Mouse (Mus musculus) hindbrain, embryonic 16.5 days (tissue): ENCODE results near the gene Eva1b. TPM values are rescaled to one million over a fixed set of nuclear protein-coding genes. Genes with fewer than 3 reads are reported as not detected.

Experiments
- ATAC-seq: fragments of 200-750 bp; cut with Nextera tagmentation; 2 replicates; pipeline ENCODE4 v1.8.0; 2017; ENCODE audit warnings: moderate TSS enrichment, moderate library complexity
- H3K27ac ChIP-seq: fragments of 300-500 bp; sonication (generic); 2 replicates; pipeline ENCODE4 v1.5.1; 2014; ENCODE audit warnings: low read depth, mild to moderate bottlenecking, control low read depth, low read length, moderate library complexity
- H3K27me3 ChIP-seq: fragments of 300-500 bp; sonication (generic); replicated peaks from 2 replicates; pipeline ENCODE4 v1.6.1; 2014; ENCODE audit warnings: low read length; ENCODE audit not compliant: control insufficient read depth, insufficient read depth
- H3K36me3 ChIP-seq: fragments of 300-500 bp; sonication (generic); 2 replicates; pipeline ENCODE4 v1.6.1; 2014; ENCODE audit warnings: mild to moderate bottlenecking, low read length, moderate library complexity, mixed read lengths; ENCODE audit not compliant: control insufficient read depth, insufficient read depth
- H3K4me1 ChIP-seq: fragments of 300-500 bp; sonication (generic); 2 replicates; pipeline ENCODE4 v1.6.1; 2014; ENCODE audit warnings: low read depth, low read length; ENCODE audit not compliant: control insufficient read depth, insufficient read depth
- H3K4me2 ChIP-seq: fragments of 300-500 bp; sonication (generic); 2 replicates; pipeline ENCODE4 v1.6.1; 2014; ENCODE audit warnings: mild to moderate bottlenecking, low read length, control low read depth, moderate library complexity
- H3K4me3 ChIP-seq: fragments of 300-500 bp; sonication (generic); 2 replicates; pipeline ENCODE4 v1.5.1; 2014; ENCODE audit warnings: mild to moderate bottlenecking, low read length, control low read depth, moderate library complexity
- H3K9ac ChIP-seq: fragments of 300-500 bp; sonication (generic); 2 replicates; pipeline ENCODE4 v1.6.1; 2014; ENCODE audit warnings: low read depth, mild to moderate bottlenecking, control low read depth, low read length, moderate library complexity
- H3K9me3 ChIP-seq: fragments of 300-500 bp; sonication (generic); 2 replicates; pipeline ENCODE4 v1.6.1; 2014; ENCODE audit warnings: mild to moderate bottlenecking, low read length, moderate library complexity; ENCODE audit not compliant: control insufficient read depth
- WGBS: fragments of 180-500 bp; shearing (Covaris S2); extraction: QIAGEN DNeasy Blood & Tissue Kit; methylation state at CpG from one replicate; pipeline ENCODE4 v1.1.7; 2014; 5-methylcytosine and 5-hydroxymethylcytosine counted together
- polyA plus RNA-seq: library from polyadenylated mRNA; unstranded; fragments of >200 nt; fragmentation: Nextera tagmentation; extraction: Ambion mirVana; gene quantifications from 2 replicates; pipeline ENCODE4 v1.2.1, GENCODE M21; 2015

The Eva1b gene
- polyA plus RNA-seq, 1 experiment from 2014 or later: 11.8 TPM

GRCm38 (mm10) chr4:126108061-126108740 is 39.3 kb upstream of the Eva1b start:
- 56% methylated on average over 8 of the region's 8 CpGs for WGBS
- Histone ChIP-seq H3K4me1 (peaks cover 53% of the 10 kb centered on the region), H3K9me3 (no peaks in the 10 kb centered on the region), H3K27ac (0 out of 2 replicates have a peak overlapping the region, but pooled peaks have one; percentile 36), H3K4me2 (no peak overlapping the region), H3K4me3 (no peak overlapping the region), H3K36me3 (no peaks in the 10 kb centered on the region), H3K9ac (peak overlapping the region; percentile 38; the same call in 1 of the 2 replicates), H3K27me3 (no peaks in the 10 kb centered on the region)
- no peak for ATAC-seq

GRCm38 (mm10) chr4:126109613-126110373 is 37.8 kb upstream of the Eva1b start:
- Histone ChIP-seq H3K4me2 (no peak overlapping the region; the same call in 1 of the 2 replicates), H3K36me3 (no peaks in the 10 kb centered on the region), H3K27me3 (no peaks in the 10 kb centered on the region), H3K9me3 (no peaks in the 10 kb centered on the region), H3K4me1 (peaks cover 49% of the 10 kb centered on the region), H3K4me3 (no peak overlapping the region), H3K27ac (peak overlapping the region; percentile 75), H3K9ac (peak overlapping the region; percentile 50)
- WGBS: 74% methylated on average over 10 of the region's 10 CpGs
- no peak for ATAC-seq

GRCm38 (mm10) chr4:126110374-126111152 is 37.0 kb upstream of the Eva1b start:
- peak; percentile 64 for ATAC-seq
- H3K9ac ChIP-seq: peak overlapping the region; percentile 50
- peak overlapping the region; percentile 33 for H3K4me2 ChIP-seq
- no peak overlapping the region for H3K4me3 ChIP-seq
- no peaks in the 10 kb centered on the region for H3K9me3 ChIP-seq
- H3K27ac ChIP-seq: peak overlapping the region; percentile 75
- 7% methylated on average over 12 of the region's 12 CpGs for WGBS
- peaks cover 41% of the 10 kb centered on the region for H3K4me1 ChIP-seq
- H3K27me3 ChIP-seq: no peaks in the 10 kb centered on the region
- H3K36me3 ChIP-seq: no peaks in the 10 kb centered on the region

GRCm38 (mm10) chr4:126111153-126111549 is 36.4 kb upstream of the Eva1b start:
- Histone ChIP-seq H3K27me3 (no peaks in the 10 kb centered on the region), H3K36me3 (no peaks in the 10 kb centered on the region), H3K4me3 (no peak overlapping the region), H3K9me3 (no peaks in the 10 kb centered on the region), H3K9ac (peak overlapping the region; percentile 50), H3K27ac (peak overlapping the region; percentile 75), H3K4me1 (peaks cover 35% of the 10 kb centered on the region), H3K4me2 (peak overlapping the region; percentile 33)
- 20% methylated on average over 7 of the region's 7 CpGs for WGBS
- no peak for ATAC-seq

GRCm38 (mm10) chr4:126113243-126113642 is 34.3 kb upstream of the Eva1b start:
- H3K4me1 ChIP-seq: peaks cover 26% of the 10 kb centered on the region
- H3K27ac ChIP-seq: no peak overlapping the region
- H3K4me3 ChIP-seq: no peak overlapping the region
- ATAC-seq: no peak
- no peaks in the 10 kb centered on the region for H3K27me3 ChIP-seq
- H3K9me3 ChIP-seq: no peaks in the 10 kb centered on the region
- H3K36me3 ChIP-seq: no peaks in the 10 kb centered on the region
- H3K9ac ChIP-seq: no peak overlapping the region
- 56% methylated on average over 4 of the region's 4 CpGs for WGBS
- H3K4me2 ChIP-seq: no peak overlapping the region

GRCm38 (mm10) chr4:126113943-126114342 is 33.6 kb upstream of the Eva1b start:
- Histone ChIP-seq H3K4me1 (peaks cover 21% of the 10 kb centered on the region), H3K36me3 (no peaks in the 10 kb centered on the region), H3K27me3 (no peaks in the 10 kb centered on the region), H3K27ac (no peak overlapping the region), H3K9ac (no peak overlapping the region), H3K9me3 (no peaks in the 10 kb centered on the region), H3K4me3 (no peak overlapping the region), H3K4me2 (no peak overlapping the region)
- WGBS: 26% methylated on average over 6 of the region's 6 CpGs
- no peak for ATAC-seq

- Histone ChIP-seq H3K4me3 (no peak overlapping the region), H3K9ac (no peak overlapping the region), H3K27me3 (no peaks in the 10 kb centered on the region), H3K9me3 (no peaks in the 10 kb centered on the region), H3K4me1 (peaks cover 11% of the 10 kb centered on the region), H3K27ac (no peak overlapping the region), H3K4me2 (no peak overlapping the region), H3K36me3 (no peaks in the 10 kb centered on the region)
- no peak for ATAC-seq
- WGBS: 83% methylated on average over 9 of the region's 9 CpGs
Observed at GRCm38 (mm10) chr4:126115411-126115810, 32.1 kb upstream of the Eva1b start.

GRCm38 (mm10) chr4:126115871-126116521 is 31.5 kb upstream of the Eva1b start:
- no peak for ATAC-seq

More at GRCm38 (mm10) chr4:126115871-126116521, 31.5 kb upstream of the Eva1b start:
- H3K4me3 ChIP-seq: no peak overlapping the region
- H3K27me3 ChIP-seq: no peaks in the 10 kb centered on the region
- 69% methylated on average over 6 of the region's 6 CpGs for WGBS
- H3K4me2 ChIP-seq: no peak overlapping the region
- H3K36me3 ChIP-seq: peaks cover 2% of the 10 kb centered on the region; the same call in 1 of the 2 replicates
- no peak overlapping the region for H3K27ac ChIP-seq
- H3K4me1 ChIP-seq: peaks cover 5% of the 10 kb centered on the region
- H3K9me3 ChIP-seq: no peaks in the 10 kb centered on the region
- H3K9ac ChIP-seq: no peak overlapping the region
